Mouse (Mus musculus): Measurements from ENCODE around the gene Acsl5. TPM values are rescaled to one million over a fixed set of nuclear protein-coding genes. Genes with fewer than 3 reads are reported as not detected.

Gene Acsl5
- polyA plus RNA-seq, 1 experiment, result 185 TPM

DNA sequence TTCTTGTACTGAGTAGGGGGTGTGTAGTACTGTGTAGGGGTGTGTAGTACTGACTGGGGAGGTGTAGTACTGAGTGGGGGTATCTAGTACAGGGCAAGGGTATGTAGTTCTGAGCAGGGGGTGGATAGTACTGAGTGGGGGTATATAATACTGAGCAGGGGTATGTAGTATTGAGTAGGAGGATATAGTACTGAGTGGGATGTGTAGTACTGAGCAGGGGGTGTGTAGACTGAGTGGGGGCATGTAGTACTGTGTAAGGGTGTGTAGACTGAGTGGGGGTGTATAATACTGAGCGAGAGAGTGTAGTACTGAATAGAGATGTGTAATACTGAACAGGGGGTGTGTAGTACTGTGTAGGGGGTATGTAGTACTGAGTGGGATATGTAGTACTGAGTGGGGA is 40.0 kb upstream of the Acsl5 start:
- WGBS, result 89% methylated on average over 1 of the region's 1 CpGs
- Histone ChIP-seq H3K4me1 (ENCODE audit: control insufficient read depth, insufficient read depth, insufficient read length, low read length) (no peaks in the 10 kb centered on the region), H3K27ac (ENCODE audit: insufficient read depth, low read depth, low read length) (no peak overlapping the region), H3K27me3 (ENCODE audit: control insufficient read depth, insufficient read depth, low read length) (no peaks in the 10 kb centered on the region), H3K4me3 (ENCODE audit: low read depth, low read length) (no peak overlapping the region), H3K36me3 (ENCODE audit: control insufficient read depth, insufficient read depth, low read length) (no peaks in the 10 kb centered on the region)
- TF ChIP-seq POLR2A (IDR thresholded peaks at IDR 0.05; ENCODE audit: low read depth, low read length) (no peak), CTCF (IDR thresholded peaks at IDR 0.05; ENCODE audit: extremely low read depth, insufficient read length, insufficient replicate concordance, low read depth, low read length) (no peak)

DNA sequence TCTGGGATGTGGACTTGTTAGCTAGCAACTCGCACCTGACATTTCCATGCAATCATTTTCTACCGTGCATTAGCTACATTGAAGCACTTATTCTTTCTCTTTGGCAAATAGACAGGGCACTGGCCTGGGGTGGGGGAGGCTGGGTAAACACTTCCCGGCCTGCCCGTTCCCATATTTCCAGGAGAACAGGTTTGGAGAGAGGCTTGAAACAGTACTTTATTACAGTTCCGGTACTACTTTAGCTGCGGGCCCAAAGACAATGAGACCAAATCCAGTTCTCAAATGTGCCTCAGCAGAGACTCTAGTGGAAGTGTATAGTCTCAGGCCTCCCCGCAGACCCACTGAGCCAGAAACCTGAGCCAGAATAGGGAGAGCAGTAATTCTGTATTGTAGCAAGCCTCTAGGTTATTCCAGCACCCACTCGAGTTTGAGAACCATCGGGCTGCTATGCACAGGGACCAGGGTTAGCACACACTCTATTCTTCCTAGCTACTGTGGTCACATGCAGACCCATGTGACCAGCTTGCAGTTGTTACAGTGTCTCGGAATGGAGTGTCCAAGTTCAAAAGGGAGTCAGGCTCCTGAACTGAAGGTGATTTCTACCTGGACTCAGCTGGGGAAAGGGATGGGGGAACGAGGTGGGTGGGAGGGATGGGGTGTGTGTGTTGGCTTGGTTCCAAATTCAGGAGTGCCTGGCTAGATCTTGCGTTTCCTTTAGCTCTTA is 38.0 kb upstream of the Acsl5 start:
- Histone ChIP-seq H3K27me3 (ENCODE audit: control insufficient read depth, insufficient read depth, low read length) (no peaks in the 10 kb centered on the region), H3K4me3 (ENCODE audit: low read depth, low read length) (no peak overlapping the region), H3K36me3 (ENCODE audit: control insufficient read depth, insufficient read depth, low read length) (no peaks in the 10 kb centered on the region), H3K4me1 (ENCODE audit: control insufficient read depth, insufficient read depth, insufficient read length, low read length) (no peaks in the 10 kb centered on the region), H3K27ac (ENCODE audit: insufficient read depth, low read depth, low read length) (no peak overlapping the region)
- 41% methylated on average over 12 of the region's 12 CpGs for WGBS
- TF ChIP-seq POLR2A (IDR thresholded peaks at IDR 0.05; ENCODE audit: low read depth, low read length) (no peak), CTCF (IDR thresholded peaks at IDR 0.05; ENCODE audit: extremely low read depth, insufficient read length, insufficient replicate concordance, low read depth, low read length) (no peak)

DNA sequence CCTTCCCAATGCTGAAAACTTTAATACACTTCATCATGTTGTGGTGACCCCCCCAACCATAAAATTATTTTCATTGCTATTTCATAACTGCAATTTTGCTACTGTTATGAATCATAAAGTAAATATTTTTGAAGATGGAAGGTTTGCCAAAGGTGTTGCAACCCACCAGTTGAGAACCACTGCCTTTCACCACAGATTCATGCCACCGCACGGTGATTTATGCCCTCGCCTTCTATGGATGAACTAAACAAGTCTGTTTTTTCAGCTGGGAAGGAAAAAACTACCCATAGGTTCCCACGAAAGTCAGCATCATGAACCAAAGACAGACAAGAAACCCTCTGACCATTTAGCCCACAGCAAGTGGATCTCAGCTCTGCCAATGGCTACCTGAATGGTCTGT is 34.9 kb upstream of the Acsl5 start:
- H3K4me3 ChIP-seq (ENCODE audit: low read depth, low read length), result no peak overlapping the region
- WGBS, result 86% methylated on average over 4 of the region's 4 CpGs
- no peak overlapping the region for H3K27ac ChIP-seq (ENCODE audit: insufficient read depth, low read depth, low read length)

DNA sequence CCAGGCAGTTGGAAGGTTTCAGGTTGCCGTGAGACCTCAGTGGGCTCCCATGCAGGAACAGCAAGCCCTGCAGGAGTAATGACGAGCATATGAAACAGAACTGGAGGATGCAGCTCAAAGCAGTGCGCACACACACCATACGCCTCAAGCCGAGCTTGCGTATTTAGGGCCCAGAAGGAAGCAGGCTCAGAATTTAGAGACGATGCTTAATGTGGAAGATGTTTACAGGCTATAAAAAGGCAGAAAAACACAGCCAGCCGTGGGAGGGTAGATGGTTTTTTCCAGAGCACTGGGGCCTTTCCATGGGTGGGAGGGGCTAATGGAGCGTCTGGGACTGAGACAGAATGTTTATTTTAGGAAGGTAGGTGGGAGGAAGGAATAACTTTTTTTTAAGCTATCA is 34.4 kb upstream of the Acsl5 start:
- no peaks in the 10 kb centered on the region for H3K36me3 ChIP-seq (ENCODE audit: control insufficient read depth, insufficient read depth, low read length)
- WGBS, result 82% methylated on average over 9 of the region's 9 CpGs
- H3K4me3 ChIP-seq (ENCODE audit: low read depth, low read length), result no peak overlapping the region
- no peak for TF ChIP-seq POLR2A (IDR thresholded peaks at IDR 0.05; ENCODE audit: low read depth, low read length)
- TF ChIP-seq CTCF (IDR thresholded peaks at IDR 0.05; ENCODE audit: extremely low read depth, insufficient read length, insufficient replicate concordance, low read depth, low read length), result no peak
- H3K4me1 ChIP-seq (ENCODE audit: control insufficient read depth, insufficient read depth, insufficient read length, low read length), result no peaks in the 10 kb centered on the region
- no peak overlapping the region for H3K27ac ChIP-seq (ENCODE audit: insufficient read depth, low read depth, low read length)
- H3K27me3 ChIP-seq (ENCODE audit: control insufficient read depth, insufficient read depth, low read length), result no peaks in the 10 kb centered on the region

More for the DNA sequence above, 34.9 kb upstream of the Acsl5 start:
- Histone ChIP-seq H3K4me1 (ENCODE audit: control insufficient read depth, insufficient read depth, insufficient read length, low read length) (no peaks in the 10 kb centered on the region), H3K36me3 (ENCODE audit: control insufficient read depth, insufficient read depth, low read length) (no peaks in the 10 kb centered on the region), H3K27me3 (ENCODE audit: control insufficient read depth, insufficient read depth, low read length) (no peaks in the 10 kb centered on the region)
- TF ChIP-seq CTCF (IDR thresholded peaks at IDR 0.05; ENCODE audit: extremely low read depth, insufficient read length, insufficient replicate concordance, low read depth, low read length), result no peak
- no peak for TF ChIP-seq POLR2A (IDR thresholded peaks at IDR 0.05; ENCODE audit: low read depth, low read length)

- Histone ChIP-seq H3K27ac (ENCODE audit: insufficient read depth, low read depth, low read length) (no peak overlapping the region), H3K27me3 (ENCODE audit: control insufficient read depth, insufficient read depth, low read length) (no peaks in the 10 kb centered on the region), H3K36me3 (ENCODE audit: control insufficient read depth, insufficient read depth, low read length) (no peaks in the 10 kb centered on the region), H3K4me3 (ENCODE audit: low read depth, low read length) (peak overlapping the region; percentile 55), H3K4me1 (ENCODE audit: control insufficient read depth, insufficient read depth, insufficient read length, low read length) (no peaks in the 10 kb centered on the region)
- WGBS, result 4% methylated on average over 20 of the region's 20 CpGs
- TF ChIP-seq POLR2A (IDR thresholded peaks at IDR 0.05; ENCODE audit: low read depth, low read length) (no peak), CTCF (IDR thresholded peaks at IDR 0.05; ENCODE audit: extremely low read depth, insufficient read length, insufficient replicate concordance, low read depth, low read length) (peak; percentile 89; the same call in 1 of the 2 replicates)
These were observed 33.5 kb upstream of the Acsl5 start for GRCm38 (mm10) chr19:55218192-55218739.

GRCm38 (mm10) chr19:55218741-55219221 is 33.0 kb upstream of the Acsl5 start:
- no peak for TF ChIP-seq POLR2A (IDR thresholded peaks at IDR 0.05; ENCODE audit: low read depth, low read length)
- TF ChIP-seq CTCF (IDR thresholded peaks at IDR 0.05; ENCODE audit: extremely low read depth, insufficient read length, insufficient replicate concordance, low read depth, low read length), result no peak
- 35% methylated on average over 12 of the region's 12 CpGs for WGBS
- Histone ChIP-seq H3K27me3 (ENCODE audit: control insufficient read depth, insufficient read depth, low read length) (no peaks in the 10 kb centered on the region), H3K4me1 (ENCODE audit: control insufficient read depth, insufficient read depth, insufficient read length, low read length) (no peaks in the 10 kb centered on the region), H3K27ac (ENCODE audit: insufficient read depth, low read depth, low read length) (no peak overlapping the region), H3K36me3 (ENCODE audit: control insufficient read depth, insufficient read depth, low read length) (no peaks in the 10 kb centered on the region), H3K4me3 (ENCODE audit: low read depth, low read length) (peak overlapping the region; percentile 55)

DNA sequence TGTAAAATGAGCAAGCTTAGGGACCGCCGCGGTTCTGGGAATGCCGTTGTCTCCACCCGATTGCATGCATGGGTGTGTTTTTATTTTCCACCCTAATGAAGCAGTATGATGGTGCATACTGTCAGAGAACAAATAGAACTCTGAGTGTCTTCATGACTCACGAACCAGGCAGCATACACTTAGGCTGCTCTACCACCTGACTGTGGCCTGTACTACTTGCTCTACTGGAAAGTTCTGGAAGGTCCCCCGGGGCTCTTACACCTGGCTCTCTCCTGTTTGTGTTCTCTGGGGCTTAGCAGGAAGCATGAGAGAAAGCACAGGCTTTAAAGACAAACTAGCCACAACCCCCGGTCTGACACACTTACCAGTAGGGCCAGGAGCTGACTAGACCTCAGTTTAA is 32.4 kb upstream of the Acsl5 start:
- Histone ChIP-seq H3K4me1 (ENCODE audit: control insufficient read depth, insufficient read depth, insufficient read length, low read length) (no peaks in the 10 kb centered on the region), H3K4me3 (ENCODE audit: low read depth, low read length) (no peak overlapping the region), H3K36me3 (ENCODE audit: control insufficient read depth, insufficient read depth, low read length) (no peaks in the 10 kb centered on the region), H3K27me3 (ENCODE audit: control insufficient read depth, insufficient read depth, low read length) (no peaks in the 10 kb centered on the region), H3K27ac (ENCODE audit: insufficient read depth, low read depth, low read length) (no peak overlapping the region)
- 74% methylated on average over 8 of the region's 8 CpGs for WGBS
- no peak for TF ChIP-seq CTCF (IDR thresholded peaks at IDR 0.05; ENCODE audit: extremely low read depth, insufficient read length, insufficient replicate concordance, low read depth, low read length)
- no peak for TF ChIP-seq POLR2A (IDR thresholded peaks at IDR 0.05; ENCODE audit: low read depth, low read length)
